Mouse (Mus musculus): ENCODE data around the gene Atp6v0a1.

- TF ChIP-seq CTCF (IDR thresholded peaks at IDR 0.05; ENCODE audit: insufficient read depth, low read depth, low read length) (no peak), POLR2A (IDR thresholded peaks at IDR 0.05; ENCODE audit: insufficient read depth, low read depth, low read length) (no peak)
These were observed 78.4 kb downstream of the Atp6v0a1 start for GRCm38 (mm10) chr11:101087682-101088055.
